Mouse (Mus musculus) bone marrow macrophage, adult 2 months (primary cell): ENCODE data around the gene Dhrs9.

Experiments
- CTCF ChIP-seq: IDR thresholded peaks from 2 replicates; pipeline ENCODE4 v1.5.1; 2012; ENCODE audit warnings: low read depth, mild to moderate bottlenecking, low read length, moderate library complexity
- POLR2A ChIP-seq: IDR thresholded peaks from 2 replicates; pipeline ENCODE4 v1.6.1; 2012; ENCODE audit warnings: mild to moderate bottlenecking, low read depth, low read length, borderline replicate concordance

DNA sequence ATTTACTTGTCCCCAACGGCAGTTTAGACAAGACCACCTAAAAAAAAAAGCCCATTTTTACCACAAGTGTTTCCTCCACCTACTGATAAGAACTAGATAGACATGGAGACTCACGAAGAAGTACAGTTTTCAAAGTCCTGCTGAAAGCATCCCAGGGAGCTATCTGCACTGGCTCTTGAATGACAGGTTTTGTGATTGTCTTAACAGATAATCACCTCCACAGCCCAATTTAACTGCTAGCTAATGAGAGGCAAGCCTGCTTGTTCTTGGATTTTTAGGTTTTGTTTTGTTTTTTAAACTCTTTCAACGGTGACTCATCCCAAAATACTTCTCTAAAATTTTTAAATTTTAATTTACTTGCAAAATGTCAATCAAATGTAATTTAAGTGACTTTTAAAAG lies 61.4 kb downstream of the Dhrs9 start:
- no peak for TF ChIP-seq CTCF
- TF ChIP-seq POLR2A = no peak
